Mouse (Mus musculus) ES-Bruce4 (cell line): ENCODE data around the gene Cnst.

Source experiments
- CTCF ChIP-seq: IDR thresholded peaks from one replicate; pipeline ENCODE4 v1.8.1; 2011; ENCODE audit warnings: low read depth, low read length
- POLR2A ChIP-seq: IDR thresholded peaks from one replicate; pipeline ENCODE4 v1.8.1; 2011; ENCODE audit warnings: low read length; ENCODE audit not compliant: insufficient read depth

DNA sequence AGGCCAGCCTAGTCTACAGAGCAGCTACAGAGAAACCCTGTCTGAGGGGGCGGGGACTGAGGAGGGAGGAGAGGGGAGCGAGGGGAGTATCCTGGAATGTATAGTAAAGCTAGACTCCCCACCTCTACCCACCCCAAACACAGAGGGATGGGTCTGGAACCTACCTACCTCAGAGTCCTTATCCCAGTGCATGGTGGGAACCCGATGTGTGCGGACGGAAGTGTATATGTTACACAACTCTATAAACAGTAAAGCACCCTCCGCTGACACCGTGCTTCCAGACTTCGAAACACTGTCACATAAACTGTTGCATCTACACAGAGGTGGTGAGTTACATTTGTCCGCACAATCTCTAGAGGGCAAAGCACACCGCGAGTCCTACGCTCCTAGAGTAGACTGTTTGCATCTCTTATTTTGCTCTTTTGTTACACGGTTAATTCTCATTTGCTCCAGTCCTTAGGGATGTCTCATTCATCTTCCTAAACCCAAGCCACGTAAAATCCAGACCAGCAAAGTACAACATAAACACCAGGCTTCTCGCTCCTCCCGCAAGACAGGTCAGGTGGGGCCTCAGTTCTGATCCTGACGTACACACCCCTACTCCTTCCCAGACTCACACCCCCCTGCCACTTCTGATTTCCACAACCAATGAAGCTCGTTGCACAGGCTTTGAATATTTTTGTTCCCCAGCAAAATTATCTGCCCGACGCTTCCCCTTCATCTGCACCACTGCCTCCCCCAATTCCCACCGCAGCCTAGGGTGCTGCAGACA lies 29.0 kb upstream of the Cnst start:
- TF ChIP-seq POLR2A: no peak
- TF ChIP-seq CTCF: no peak
